Mouse (Mus musculus): ENCODE measurements around the gene Gm20390. TPM values are rescaled to one million over a fixed set of nuclear protein-coding genes. Genes with fewer than 3 reads are reported as not detected.

Gm20390 gene
- total RNA-seq, 2 experiments from 2014 or later: 0.68 to 22.7 TPM

Other genes starting within 250 kb of the Gm20390 start
- gene Utp18, start 82.5 kb downstream of the Gm20390 start, total RNA-seq (2015; ENCODE audit: low replicate concordance): 7.9 and 10.4 TPM in 2 replicates
- gene Utp18, start 82.5 kb downstream of the Gm20390 start, total RNA-seq (2017; ENCODE audit: low replicate concordance): 7.9 and 12.1 TPM in 2 replicates
- gene Mbtd1, start 82.4 kb downstream of the Gm20390 start, total RNA-seq (2015; ENCODE audit: low replicate concordance): 16.9 and 27.3 TPM in 2 replicates
- gene Mbtd1, start 82.4 kb downstream of the Gm20390 start, total RNA-seq (2017; ENCODE audit: low replicate concordance): 16.6 and 24.4 TPM in 2 replicates
- 53.4 and 89.2 TPM in 2 replicates for gene Nme2, start 12.0 kb downstream of the Gm20390 start, total RNA-seq (2015; ENCODE audit: low replicate concordance)
- gene Nme2, start 12.0 kb downstream of the Gm20390 start, total RNA-seq (2017; ENCODE audit: low replicate concordance): 11.8 and 32.5 TPM in 2 replicates
- gene Nme1, start 228 bp upstream of the Gm20390 start, total RNA-seq (2015; ENCODE audit: low replicate concordance): 11.9 and 60.4 TPM in 2 replicates
- 16.6 and 19.9 TPM in 2 replicates for gene Nme1, start 228 bp upstream of the Gm20390 start, total RNA-seq (2017; ENCODE audit: low replicate concordance)
- 9.2 and 18.3 TPM in 2 replicates for gene Spag9, start 27.8 kb upstream of the Gm20390 start, total RNA-seq (2015; ENCODE audit: low replicate concordance)
- 24.3 and 25.9 TPM in 2 replicates for gene Spag9, start 27.8 kb upstream of the Gm20390 start, total RNA-seq (2017; ENCODE audit: low replicate concordance)
- 3.5 and 6.1 TPM in 2 replicates for gene Tob1, start 243.2 kb upstream of the Gm20390 start, total RNA-seq (2015; ENCODE audit: low replicate concordance)
- gene Tob1, start 243.2 kb upstream of the Gm20390 start, total RNA-seq (2017; ENCODE audit: low replicate concordance): 5.3 and 7.5 TPM in 2 replicates

All from erythroblast, adult 5-6 weeks (primary cell).